Mouse (Mus musculus): ENCODE results near the gene Snd1. TPM values are rescaled to one million over a fixed set of nuclear protein-coding genes. Genes with fewer than 3 reads are reported as not detected.

Gene Snd1
- polyA plus RNA-seq, 1 experiment = 190 TPM

DNA sequence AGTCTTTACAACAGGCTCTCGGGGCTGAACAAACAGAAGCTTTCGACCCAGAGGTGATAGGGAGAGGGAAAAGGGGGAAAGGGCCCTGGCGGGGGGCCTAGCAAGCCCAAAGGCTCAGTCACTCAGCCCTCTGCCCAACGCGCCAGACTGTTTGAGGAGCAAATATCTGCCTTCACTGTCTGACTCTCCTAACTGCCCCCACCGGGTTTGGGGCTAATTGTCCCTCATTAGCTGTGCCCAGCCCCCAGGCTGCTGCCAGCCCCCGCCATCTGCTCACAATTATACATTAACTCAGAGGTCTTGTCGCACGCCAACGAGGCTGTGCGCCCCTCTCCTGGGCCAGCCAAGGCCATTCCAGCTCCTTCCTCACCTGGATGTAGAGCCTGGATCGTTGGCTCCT lies 24.0 kb upstream of the Snd1 start:
- Histone ChIP-seq H3ac (ENCODE audit: control insufficient read depth, insufficient read length) (no peak overlapping the region), H3K36me3 (ENCODE audit: control insufficient read depth, insufficient read depth) (no peaks in the 10 kb centered on the region), H3K4me2 (ENCODE audit: low read depth) (no peak overlapping the region), H3K27me3 (ENCODE audit: control insufficient read depth, insufficient read depth, insufficient read length) (peaks cover 46% of the 10 kb centered on the region), H3K4me3 (no peak overlapping the region), H3K79me2 (ENCODE audit: control insufficient read depth, insufficient read depth) (no peaks in the 10 kb centered on the region)
- TF ChIP-seq CEBPB (IDR thresholded peaks at IDR 0.05; ENCODE audit: insufficient read depth, poor library complexity, severe bottlenecking) (no peak), REST (IDR thresholded peaks at IDR 0.05; ENCODE audit: insufficient read depth, insufficient read length) (no peak), E2F4 (IDR thresholded peaks at IDR 0.05; ENCODE audit: insufficient read depth) (no peak), POLR2A (IDR thresholded peaks at IDR 0.05; ENCODE audit: insufficient read length, low read depth) (no peak), MYOG (IDR thresholded peaks at IDR 0.05; ENCODE audit: control insufficient read depth in 1 of 3, insufficient read depth in 1 of 3, insufficient read length in 2 of 3, low read depth in 2 of 3) (no peak), MAX (IDR thresholded peaks at IDR 0.05; ENCODE audit: low read depth) (no peak), SRF (IDR thresholded peaks at IDR 0.05; ENCODE audit: control insufficient read depth, insufficient read length, low read depth) (no peak)

DNA sequence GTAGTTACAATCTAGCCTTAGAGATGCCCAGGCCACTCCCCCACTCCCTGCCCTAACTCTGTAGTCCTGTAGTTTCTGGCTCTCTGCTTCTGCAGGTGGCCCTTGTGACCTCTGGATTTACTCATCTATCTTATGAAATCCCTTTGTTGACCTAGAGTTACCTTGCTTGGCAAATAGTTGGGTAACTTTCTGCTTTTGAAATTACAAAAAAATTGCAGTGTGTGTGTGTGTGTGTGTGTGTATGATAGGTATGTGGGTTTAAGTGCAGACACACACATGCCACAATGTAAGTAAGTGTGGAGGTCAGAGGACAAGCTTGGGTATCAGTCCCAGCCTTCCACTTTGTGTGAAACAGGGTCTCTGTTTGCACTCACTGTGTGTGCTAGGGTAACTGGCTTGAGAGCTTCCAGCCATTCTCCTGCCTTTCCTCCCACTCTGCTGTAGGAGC lies 15.7 kb upstream of the Snd1 start:
- Histone ChIP-seq H3K4me3 (no peak overlapping the region), H3K79me2 (ENCODE audit: control insufficient read depth, insufficient read depth) (no peaks in the 10 kb centered on the region), H3ac (ENCODE audit: control insufficient read depth, insufficient read length) (no peak overlapping the region), H3K27me3 (ENCODE audit: control insufficient read depth, insufficient read depth, insufficient read length) (peaks cover 4% of the 10 kb centered on the region), H3K36me3 (ENCODE audit: control insufficient read depth, insufficient read depth) (no peaks in the 10 kb centered on the region), H3K4me2 (ENCODE audit: low read depth) (no peak overlapping the region)
- TF ChIP-seq USF1 (IDR thresholded peaks at IDR 0.05; ENCODE audit: low read depth) = no peak

DNA sequence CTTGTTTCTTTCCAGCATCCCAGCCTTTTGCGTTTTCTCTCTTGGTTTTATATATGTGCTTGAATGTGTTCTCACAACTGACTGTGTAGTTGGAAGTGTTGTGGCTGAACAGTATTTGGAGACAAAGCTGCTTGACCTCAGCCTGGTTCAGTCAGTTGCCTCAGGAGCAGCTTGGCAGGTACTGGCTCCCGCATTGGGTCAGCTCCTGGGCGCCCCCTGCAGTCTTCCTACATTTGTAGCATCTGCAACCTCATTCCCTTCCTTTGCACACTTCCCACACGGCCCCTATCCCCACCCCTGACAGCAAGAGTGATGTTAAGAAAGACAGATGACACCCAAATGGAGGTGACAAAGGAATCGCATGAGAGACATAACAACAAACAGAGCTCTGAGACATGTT lies 14.4 kb upstream of the Snd1 start:
- no peaks in the 10 kb centered on the region for H3K79me2 ChIP-seq (ENCODE audit: control insufficient read depth, insufficient read depth)
- H3ac ChIP-seq (ENCODE audit: control insufficient read depth, insufficient read length) = no peak overlapping the region
- H3K4me2 ChIP-seq (ENCODE audit: low read depth) = no peak overlapping the region
- H3K4me3 ChIP-seq = no peak overlapping the region
- peaks cover 4% of the 10 kb centered on the region for H3K27me3 ChIP-seq (ENCODE audit: control insufficient read depth, insufficient read depth, insufficient read length)
- no peaks in the 10 kb centered on the region for H3K36me3 ChIP-seq (ENCODE audit: control insufficient read depth, insufficient read depth)
- TF ChIP-seq MAX (IDR thresholded peaks at IDR 0.05; ENCODE audit: low read depth) (no peak), REST (IDR thresholded peaks at IDR 0.05; ENCODE audit: insufficient read depth, insufficient read length) (no peak), POLR2A (IDR thresholded peaks at IDR 0.05; ENCODE audit: insufficient read length, low read depth) (no peak), E2F4 (IDR thresholded peaks at IDR 0.05; ENCODE audit: insufficient read depth) (no peak), TCF12 (IDR thresholded peaks at IDR 0.05; ENCODE audit: insufficient read depth, poor library complexity, severe bottlenecking) (no peak), MYOG (IDR thresholded peaks at IDR 0.05; ENCODE audit: control insufficient read depth in 1 of 3, insufficient read depth in 1 of 3, insufficient read length in 2 of 3, low read depth in 2 of 3) (no peak), TCF3 (IDR thresholded peaks at IDR 0.05; ENCODE audit: insufficient read length, low read depth) (no peak), CEBPB (IDR thresholded peaks at IDR 0.05; ENCODE audit: insufficient read depth, poor library complexity, severe bottlenecking) (no peak), SRF (IDR thresholded peaks at IDR 0.05; ENCODE audit: control insufficient read depth, insufficient read length, low read depth) (no peak), POLR2AphosphoS2 (IDR thresholded peaks at IDR 0.05; ENCODE audit: insufficient read length, low read depth) (no peak), MYOD1 (IDR thresholded peaks at IDR 0.05; ENCODE audit: control insufficient read depth in 1 of 3, insufficient read length in 2 of 3, low read depth in 2 of 3) (no peak), USF1 (IDR thresholded peaks at IDR 0.05; ENCODE audit: low read depth) (no peak)

DNA sequence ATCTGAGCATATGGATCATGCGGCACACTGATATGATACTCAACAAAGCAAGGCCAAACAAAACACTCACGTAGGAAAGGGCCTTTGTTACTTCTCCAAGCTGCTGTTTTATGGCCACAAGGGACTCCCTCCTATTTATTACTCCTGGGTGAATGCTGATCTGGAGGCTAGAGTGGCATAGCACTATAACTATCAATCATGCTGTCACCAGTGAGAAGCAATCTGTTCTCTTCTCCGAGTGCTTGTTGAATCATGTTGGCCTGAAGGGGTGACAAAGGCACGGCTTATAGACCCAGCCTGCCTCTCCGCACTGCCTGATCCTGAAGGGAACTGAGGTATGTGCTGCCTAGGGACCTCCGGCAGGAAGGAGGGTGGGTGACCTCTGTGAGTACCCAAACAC lies 10.3 kb upstream of the Snd1 start:
- H3K79me2 ChIP-seq (ENCODE audit: control insufficient read depth, insufficient read depth) = no peaks in the 10 kb centered on the region
- H3ac ChIP-seq (ENCODE audit: control insufficient read depth, insufficient read length) = no peak overlapping the region
- no peak overlapping the region for H3K4me3 ChIP-seq
- H3K36me3 ChIP-seq (ENCODE audit: control insufficient read depth, insufficient read depth) = no peaks in the 10 kb centered on the region
- no peaks in the 10 kb centered on the region for H3K27me3 ChIP-seq (ENCODE audit: control insufficient read depth, insufficient read depth, insufficient read length)
- TF ChIP-seq E2F4 (IDR thresholded peaks at IDR 0.05; ENCODE audit: insufficient read depth) (no peak), USF1 (IDR thresholded peaks at IDR 0.05; ENCODE audit: low read depth) (no peak), CEBPB (IDR thresholded peaks at IDR 0.05; ENCODE audit: insufficient read depth, poor library complexity, severe bottlenecking) (no peak), MAX (IDR thresholded peaks at IDR 0.05; ENCODE audit: low read depth) (no peak), REST (IDR thresholded peaks at IDR 0.05; ENCODE audit: insufficient read depth, insufficient read length) (no peak), MYOD1 (IDR thresholded peaks at IDR 0.05; ENCODE audit: control insufficient read depth in 1 of 3, insufficient read length in 2 of 3, low read depth in 2 of 3) (no peak), POLR2AphosphoS2 (IDR thresholded peaks at IDR 0.05; ENCODE audit: insufficient read length, low read depth) (no peak), MYOG (IDR thresholded peaks at IDR 0.05; ENCODE audit: control insufficient read depth in 1 of 3, insufficient read depth in 1 of 3, insufficient read length in 2 of 3, low read depth in 2 of 3) (no peak), SRF (IDR thresholded peaks at IDR 0.05; ENCODE audit: control insufficient read depth, insufficient read length, low read depth) (no peak), TCF3 (IDR thresholded peaks at IDR 0.05; ENCODE audit: insufficient read length, low read depth) (no peak), TCF12 (IDR thresholded peaks at IDR 0.05; ENCODE audit: insufficient read depth, poor library complexity, severe bottlenecking) (no peak), POLR2A (IDR thresholded peaks at IDR 0.05; ENCODE audit: insufficient read length, low read depth) (no peak)
- H3K4me2 ChIP-seq (ENCODE audit: low read depth) = no peak overlapping the region

DNA sequence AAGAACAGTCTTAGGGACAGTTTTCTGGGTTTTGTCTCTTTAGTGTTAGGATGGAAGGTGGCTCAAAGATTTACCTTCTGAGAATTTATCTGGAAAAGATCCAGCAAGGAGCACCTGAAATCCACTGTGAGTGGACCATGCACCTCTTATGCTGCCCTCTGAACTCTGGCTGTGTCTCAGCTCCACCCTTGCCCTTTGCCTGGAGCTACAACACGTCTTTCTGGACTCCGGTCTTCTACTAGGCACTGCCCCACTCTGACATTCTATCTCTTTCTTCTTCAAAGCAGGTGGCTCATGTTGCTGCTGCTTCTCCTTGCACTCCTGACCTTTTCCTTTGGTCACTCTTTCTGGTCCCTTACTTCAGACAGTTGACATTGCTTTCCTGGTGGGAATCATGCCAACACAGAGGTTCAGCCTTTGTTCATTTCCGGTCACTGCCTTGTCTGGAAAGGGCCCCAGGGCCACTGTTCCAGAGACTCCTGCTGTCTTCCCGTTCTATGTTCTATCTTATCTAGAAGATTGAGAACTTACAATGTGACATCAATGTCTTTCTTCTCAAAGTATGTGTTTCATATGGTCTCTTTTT lies 4.8 kb upstream of the Snd1 start:
- Histone ChIP-seq H3K4me2 (ENCODE audit: low read depth) (peak overlapping the region; percentile 28), H3K27me3 (ENCODE audit: control insufficient read depth, insufficient read depth, insufficient read length) (no peaks in the 10 kb centered on the region), H3K4me3 (no peak overlapping the region), H3ac (ENCODE audit: control insufficient read depth, insufficient read length) (no peak overlapping the region), H3K36me3 (ENCODE audit: control insufficient read depth, insufficient read depth) (no peaks in the 10 kb centered on the region), H3K79me2 (ENCODE audit: control insufficient read depth, insufficient read depth) (no peaks in the 10 kb centered on the region)
- TF ChIP-seq E2F4 (IDR thresholded peaks at IDR 0.05; ENCODE audit: insufficient read depth) = no peak
- no peak for TF ChIP-seq TCF12 (IDR thresholded peaks at IDR 0.05; ENCODE audit: insufficient read depth, poor library complexity, severe bottlenecking)
- TF ChIP-seq POLR2AphosphoS2 (IDR thresholded peaks at IDR 0.05; ENCODE audit: insufficient read length, low read depth) = no peak
- no peak for TF ChIP-seq TCF3 (IDR thresholded peaks at IDR 0.05; ENCODE audit: insufficient read length, low read depth)
- no peak for TF ChIP-seq REST (IDR thresholded peaks at IDR 0.05; ENCODE audit: insufficient read depth, insufficient read length)
- TF ChIP-seq CEBPB (IDR thresholded peaks at IDR 0.05; ENCODE audit: insufficient read depth, poor library complexity, severe bottlenecking) = no peak
- no peak for TF ChIP-seq SRF (IDR thresholded peaks at IDR 0.05; ENCODE audit: control insufficient read depth, insufficient read length, low read depth)
- TF ChIP-seq USF1 (IDR thresholded peaks at IDR 0.05; ENCODE audit: low read depth) = no peak
- no peak for TF ChIP-seq MAX (IDR thresholded peaks at IDR 0.05; ENCODE audit: low read depth)
- TF ChIP-seq MYOG (IDR thresholded peaks at IDR 0.05; ENCODE audit: control insufficient read depth in 1 of 3, insufficient read depth in 1 of 3, insufficient read length in 2 of 3, low read depth in 2 of 3) = no peak
- no peak for TF ChIP-seq MYOD1 (IDR thresholded peaks at IDR 0.05; ENCODE audit: control insufficient read depth in 1 of 3, insufficient read length in 2 of 3, low read depth in 2 of 3)
- TF ChIP-seq POLR2A (IDR thresholded peaks at IDR 0.05; ENCODE audit: insufficient read length, low read depth) = no peak

All from myocyte (in vitro differentiated cells).